Mouse (Mus musculus) hindbrain, embryonic 10.5 days (tissue): Measurements from ENCODE around the gene Ydjc. TPM values are rescaled to one million over a fixed set of nuclear protein-coding genes. Genes with fewer than 3 reads are reported as not detected.
"Not testable (repeated sequence)": the region's sequence is repeated elsewhere in the genome, so short reads cannot be mapped to it uniquely, and the experiment has no call there.

Experiments
- DNase-seq: peaks from one replicate; pipeline ENCODE4 v3.0.0-alpha.2; 2017; ENCODE audit warnings: low spot score
- H3K27ac ChIP-seq: fragments of 300-500 bp; sonication (generic); 2 replicates; pipeline ENCODE4 v1.5.1; 2016; ENCODE audit warnings: mild to moderate bottlenecking, moderate library complexity
- H3K27me3 ChIP-seq: fragments of 300-500 bp; sonication (generic); 2 replicates; pipeline ENCODE4 v1.6.1; 2016; ENCODE audit warnings: mild to moderate bottlenecking; ENCODE audit not compliant: poor library complexity, insufficient read depth, severe bottlenecking
- H3K36me3 ChIP-seq: fragments of 300-500 bp; sonication (generic); 2 replicates; pipeline ENCODE4 v1.6.1; 2016; ENCODE audit warnings: mild to moderate bottlenecking, moderate library complexity
- H3K4me1 ChIP-seq: fragments of 300-500 bp; sonication (generic); replicated peaks from 2 replicates; pipeline ENCODE4 v1.6.1; 2016; ENCODE audit warnings: mild to moderate bottlenecking
- H3K4me3 ChIP-seq: fragments of 300-500 bp; sonication (generic); 2 replicates; pipeline ENCODE4 v1.5.1; 2016; ENCODE audit warnings: mild to moderate bottlenecking, moderate library complexity
- H3K9me3 ChIP-seq: fragments of 300-500 bp; sonication (generic); 2 replicates; pipeline ENCODE4 v1.6.1; 2016; ENCODE audit warnings: mild to moderate bottlenecking, moderate library complexity
- WGBS: fragments of 180-500 bp; shearing (Covaris S2); methylation state at CpG from one replicate; pipeline ENCODE4 v1.1.7; 2016; 5-methylcytosine and 5-hydroxymethylcytosine counted together
- polyA plus RNA-seq: library from polyadenylated mRNA; unstranded; fragments of >200 nt; fragmentation: Nextera tagmentation; extraction: Ambion mirVana; gene quantifications from 2 replicates; pipeline ENCODE4 v1.2.1, GENCODE M21; 2016

Ydjc gene
- polyA plus RNA-seq, 1 experiment from 2014 or later, result 10.1 TPM

DNA sequence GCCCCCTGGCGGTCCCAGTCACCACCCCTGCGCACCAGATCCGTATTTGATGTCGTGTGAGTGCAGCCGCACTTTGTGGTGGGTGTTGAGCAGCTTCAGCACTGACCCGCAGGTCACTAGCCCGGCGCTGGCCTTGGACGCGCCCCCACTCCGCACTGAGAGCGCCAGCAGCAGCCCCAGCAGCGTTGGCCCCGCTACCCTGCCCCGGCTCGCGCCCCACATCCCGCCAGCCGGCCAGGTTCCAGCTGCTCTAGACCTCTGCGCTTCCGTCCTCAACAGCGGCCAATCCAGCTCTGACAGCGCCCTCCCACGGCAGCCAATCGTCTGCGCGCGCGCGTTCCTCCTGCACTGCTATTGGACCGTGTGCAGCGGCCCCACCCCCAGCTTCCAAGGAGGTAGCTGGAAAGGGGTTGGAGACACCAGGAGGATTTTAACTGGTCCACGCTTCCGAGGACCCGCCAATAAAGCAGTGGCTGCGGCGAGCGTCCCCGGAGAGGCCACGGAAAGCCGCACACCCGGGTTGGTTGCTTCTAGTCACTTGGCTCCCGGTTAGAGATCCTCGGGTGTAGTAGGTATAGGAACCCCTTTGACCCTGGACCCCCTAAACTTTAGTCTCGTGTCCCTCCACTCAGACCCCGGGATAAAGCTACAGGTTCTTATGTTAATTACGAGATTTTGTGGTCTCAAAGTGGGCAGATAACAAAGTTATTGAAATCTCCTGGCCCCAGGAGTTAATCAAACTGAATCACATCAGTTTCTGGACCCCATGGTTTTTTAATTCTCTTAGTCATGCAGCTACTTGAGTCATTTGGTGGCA is 12.1 kb upstream of the Ydjc start, which contains the start of gene Sdf2l1:
Sdf2l1 (minus strand) TSS at position 295 of the 817 bp plus-strand sequence.
- DNase-seq, result peak; percentile 99
- peak within 1 kb of the TSS; percentile 94 for H3K27ac ChIP-seq
- H3K4me1 ChIP-seq, result peaks cover 23% of the 10 kb centered on the region
- H3K4me3 ChIP-seq, result peak within 1 kb of the TSS; percentile 83
- under 1% methylated on average over 47 of the region's 47 CpGs for WGBS
- H3K27me3 ChIP-seq, result peaks cover 5% of the 10 kb centered on the region; the same call in 1 of the 2 replicates
- no peaks in the 10 kb centered on the region for H3K9me3 ChIP-seq
- H3K36me3 ChIP-seq, result peaks cover 12% of the 10 kb centered on the region

DNA sequence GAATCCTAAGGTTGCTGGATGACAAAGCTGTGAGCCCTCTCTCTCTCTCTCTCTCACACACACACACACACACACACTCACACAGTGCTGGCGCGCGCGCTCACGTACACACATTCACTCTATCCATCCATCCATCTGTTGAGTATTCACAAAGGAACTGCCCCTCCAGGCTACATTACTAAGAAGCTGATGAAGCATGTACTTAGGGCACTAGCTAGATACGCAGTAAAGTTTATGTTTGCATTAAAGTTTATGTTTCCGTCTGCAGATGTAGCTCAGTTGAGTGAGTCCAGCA is 11.6 kb upstream of the Ydjc start:
- H3K36me3 ChIP-seq, result peaks cover 12% of the 10 kb centered on the region
- peaks cover 5% of the 10 kb centered on the region; the same call in 1 of the 2 replicates for H3K27me3 ChIP-seq
- H3K27ac ChIP-seq, result peak overlapping the region; percentile 94
- H3K4me3 ChIP-seq, result peak overlapping the region; percentile 83
- WGBS, result 34% methylated on average over 7 of the region's 7 CpGs
- H3K4me1 ChIP-seq, result peaks cover 23% of the 10 kb centered on the region
- DNase-seq, result no peak
- H3K9me3 ChIP-seq, result no peaks in the 10 kb centered on the region

DNA sequence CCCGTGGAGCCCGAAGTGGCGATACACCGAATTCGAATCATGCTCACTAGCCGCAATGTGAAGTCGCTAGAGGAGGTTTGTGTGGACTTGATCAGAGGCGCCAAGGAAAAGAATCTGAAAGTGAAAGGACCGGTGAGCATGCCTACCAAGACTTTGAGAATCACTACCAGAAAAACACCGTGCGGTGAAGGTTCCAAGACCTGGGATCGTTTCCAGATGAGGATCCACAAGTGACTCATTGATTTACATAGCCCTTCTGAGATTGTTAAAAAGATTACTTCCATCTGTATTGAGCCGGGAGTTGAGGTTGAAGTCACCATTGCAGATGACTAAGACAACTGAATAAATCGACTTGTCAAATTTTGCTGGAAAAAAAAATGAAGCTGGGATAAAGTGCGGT is 7.1 kb upstream of the Ydjc start:
- Histone ChIP-seq H3K4me1 (peaks cover 8% of the 10 kb centered on the region), H3K27me3 (no peaks in the 10 kb centered on the region), H3K4me3 (no peak overlapping the region), H3K9me3 (no peaks in the 10 kb centered on the region), H3K36me3 (no peaks in the 10 kb centered on the region), H3K27ac (no peak overlapping the region)
- DNase-seq, result no peak
- WGBS, result 89% methylated on average over 15 of the region's 15 CpGs

DNA sequence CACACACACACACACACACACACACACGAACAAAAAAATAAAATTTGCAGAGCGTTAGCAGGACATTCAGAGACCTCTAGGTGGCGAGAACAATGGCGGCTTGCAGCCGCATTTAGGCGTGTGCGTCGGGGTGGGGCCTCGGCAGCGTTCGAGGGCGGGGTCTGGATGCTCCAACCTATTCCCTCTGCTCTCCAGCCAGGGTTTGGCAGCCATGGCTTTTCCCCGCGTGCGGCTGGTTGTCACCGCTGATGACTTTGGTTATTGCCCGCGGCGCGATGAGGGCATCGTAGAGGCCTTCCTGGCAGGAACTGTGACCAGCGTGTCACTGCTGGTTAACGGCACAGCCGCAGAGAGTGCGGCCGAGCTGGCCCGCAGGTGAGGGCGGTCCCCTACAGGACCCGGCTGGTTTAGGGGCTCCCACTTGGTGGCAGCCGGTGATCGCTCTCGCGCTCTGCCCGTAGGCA is 2.4 kb downstream of the Ydjc start, which contains the start of gene Ccdc116:
Ccdc116 (minus strand) TSS at position 458 of the 464 bp plus-strand sequence.
- Histone ChIP-seq H3K4me1 (peaks cover 25% of the 10 kb centered on the region), H3K27me3 (peaks cover 22% of the 10 kb centered on the region), H3K4me3 (peak within 1 kb of the TSS; percentile 61), H3K27ac (peak within 1 kb of the TSS; percentile 64), H3K9me3 (no peaks in the 10 kb centered on the region), H3K36me3 (peaks cover 15% of the 10 kb centered on the region)
- WGBS, result under 1% methylated on average over 34 of the region's 34 CpGs
- DNase-seq, result peak; percentile 87

DNA sequence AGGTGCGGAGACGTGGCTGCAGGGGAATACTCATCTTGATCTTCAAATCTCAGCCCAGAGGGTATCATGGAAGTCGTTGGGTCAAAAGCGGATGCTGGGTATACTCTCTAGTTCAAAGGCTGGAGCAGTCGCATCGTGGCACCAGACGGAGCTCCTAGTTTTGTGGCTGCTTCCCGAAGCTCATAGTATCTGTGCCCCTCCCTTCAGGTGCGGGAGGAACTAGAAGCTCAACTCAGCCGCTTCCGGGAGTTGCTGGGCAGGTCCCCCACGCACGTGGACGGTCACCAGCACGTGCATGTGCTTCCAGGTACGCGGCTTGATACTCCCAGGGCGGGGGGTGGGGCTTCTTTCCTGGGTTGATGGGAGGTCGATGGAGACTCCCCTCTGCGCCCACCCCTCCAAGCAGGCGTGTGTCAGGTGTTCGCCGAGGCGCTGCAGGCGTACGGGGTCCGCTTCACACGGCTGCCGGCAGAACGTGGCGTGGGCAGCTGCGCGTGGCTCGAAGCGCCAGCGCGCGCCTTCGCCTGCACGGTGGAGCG is 3.0 kb downstream of the Ydjc start:
- peaks cover 25% of the 10 kb centered on the region for H3K4me1 ChIP-seq
- 1% methylated on average over 41 of the region's 41 CpGs for WGBS
- H3K4me3 ChIP-seq, result peak overlapping the region; percentile 61
- H3K9me3 ChIP-seq, result no peaks in the 10 kb centered on the region
- H3K27ac ChIP-seq, result peak overlapping the region; percentile 64; the same call in 1 of the 2 replicates
- H3K27me3 ChIP-seq, result peaks cover 22% of the 10 kb centered on the region
- H3K36me3 ChIP-seq, result peaks cover 22% of the 10 kb centered on the region
- no peak for DNase-seq

DNA sequence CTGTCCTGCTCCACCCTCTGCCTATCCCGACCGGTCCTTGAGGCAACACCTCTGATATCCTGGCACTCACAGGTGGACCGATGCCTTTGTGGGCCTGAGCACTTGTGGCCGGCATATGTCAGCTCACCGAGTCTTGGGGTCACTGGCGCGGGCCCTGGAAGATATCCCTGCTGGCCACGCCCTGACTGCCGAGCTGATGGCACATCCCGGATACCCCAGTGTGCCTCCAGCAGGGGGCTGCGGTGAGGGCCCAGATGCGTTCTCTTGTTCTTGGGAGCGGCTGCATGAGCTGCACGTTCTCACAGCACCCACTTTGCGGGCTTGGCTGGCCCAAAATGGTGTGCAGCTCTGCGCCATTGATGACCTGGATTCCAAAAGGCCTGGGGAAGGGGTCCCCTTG is 3.7 kb downstream of the Ydjc start:
- 6% methylated on average over 16 of the region's 16 CpGs for WGBS

DNA sequence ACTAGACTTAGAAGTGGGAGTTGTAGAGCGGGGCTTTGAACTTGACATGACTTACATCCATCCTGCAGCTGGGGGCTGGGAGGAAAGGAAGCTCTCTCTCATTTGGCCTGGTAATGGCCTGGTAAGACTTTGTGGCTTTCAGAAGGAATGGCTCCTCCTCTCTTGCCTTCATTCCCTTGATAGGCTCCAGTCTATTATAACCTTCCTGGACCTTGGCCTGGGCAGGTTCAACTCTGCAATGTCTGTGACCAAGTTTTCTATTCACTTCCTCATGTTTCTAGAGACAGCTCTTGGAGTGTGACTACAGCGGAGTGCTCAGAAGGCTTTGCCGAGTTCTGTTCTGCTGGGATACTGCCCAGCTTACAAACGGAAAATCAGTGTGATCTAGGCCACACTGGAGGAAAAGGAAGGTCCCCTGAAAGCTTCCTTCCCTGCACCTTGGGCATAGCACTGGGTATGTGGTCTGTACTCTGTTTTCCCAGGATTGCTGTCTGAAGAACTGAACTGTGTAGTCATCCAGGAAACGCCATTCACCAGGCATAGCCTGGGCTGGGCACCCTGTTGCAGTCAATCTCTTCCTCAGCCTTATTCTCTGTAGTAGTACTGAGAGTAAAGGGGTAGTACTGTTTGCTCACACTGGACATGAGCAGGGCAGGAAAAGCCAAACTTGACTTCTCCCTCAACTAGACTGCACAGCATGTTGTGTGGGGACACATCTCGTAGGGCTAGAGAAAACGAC is 6.3 kb downstream of the Ydjc start:
- Histone ChIP-seq H3K27ac (no peak overlapping the region), H3K9me3 (no peaks in the 10 kb centered on the region), H3K36me3 (peaks cover 51% of the 10 kb centered on the region), H3K27me3 (peaks cover 22% of the 10 kb centered on the region), H3K4me3 (no peak overlapping the region), H3K4me1 (peaks cover 18% of the 10 kb centered on the region)
- DNase-seq, result no peak
- 87% methylated on average over 7 of the region's 7 CpGs for WGBS

More for the DNA sequence above, 3.7 kb downstream of the Ydjc start:
- H3K36me3 ChIP-seq, result peaks cover 28% of the 10 kb centered on the region
- H3K4me3 ChIP-seq, result peak overlapping the region; percentile 61
- DNase-seq, result peak; percentile 59
- no peaks in the 10 kb centered on the region for H3K9me3 ChIP-seq
- no peak overlapping the region for H3K27ac ChIP-seq
- H3K27me3 ChIP-seq, result peaks cover 22% of the 10 kb centered on the region
- peaks cover 25% of the 10 kb centered on the region for H3K4me1 ChIP-seq

DNA sequence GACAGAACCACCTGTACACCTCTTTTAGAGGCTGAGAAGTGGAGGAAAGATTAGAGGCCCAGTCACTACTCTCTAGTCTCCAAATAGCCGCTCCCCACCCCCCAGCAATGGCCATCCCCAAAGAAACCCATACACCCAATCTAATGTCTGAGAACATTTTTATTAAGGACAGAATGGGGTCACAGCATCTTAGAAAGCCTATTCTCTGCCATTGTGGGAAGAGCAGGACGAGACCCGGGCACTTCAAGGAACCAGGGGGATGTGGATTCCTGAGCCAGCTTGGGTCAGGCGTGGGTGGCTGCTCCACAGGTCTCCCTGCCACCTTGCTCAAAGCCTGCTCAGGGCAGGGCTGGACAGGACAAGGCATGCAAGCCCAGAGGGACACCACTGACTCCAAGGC is 7.5 kb downstream of the Ydjc start:
- Histone ChIP-seq H3K36me3 (peaks cover 63% of the 10 kb centered on the region), H3K27ac (no peak overlapping the region), H3K27me3 (peaks cover 22% of the 10 kb centered on the region), H3K4me3 (no peak overlapping the region), H3K4me1 (peaks cover 15% of the 10 kb centered on the region), H3K9me3 (no peaks in the 10 kb centered on the region)
- DNase-seq, result no peak
- WGBS, result 94% methylated on average over 4 of the region's 4 CpGs

DNA sequence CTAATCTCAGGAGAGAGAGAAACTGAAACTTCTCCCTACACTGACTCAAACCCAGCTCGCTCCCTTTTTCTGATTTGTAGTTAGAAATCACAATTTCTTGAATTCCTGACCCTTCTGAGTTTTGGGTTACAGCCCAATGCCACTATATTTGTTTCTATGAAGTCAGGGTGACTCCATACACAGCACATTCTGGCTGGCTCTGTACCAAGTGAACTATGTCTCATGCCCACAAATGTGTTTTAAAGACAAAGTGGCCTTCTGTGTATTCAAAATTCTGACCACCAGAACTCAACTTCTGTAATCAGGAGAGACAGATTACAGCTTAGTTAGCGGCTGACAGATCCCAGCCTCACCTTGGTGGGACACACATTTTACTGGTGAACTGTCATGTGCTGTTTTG is 9.9 kb downstream of the Ydjc start:
- H3K9me3 ChIP-seq, result no peaks in the 10 kb centered on the region
- 94% methylated on average over 2 of the region's 2 CpGs for WGBS
- peaks cover 88% of the 10 kb centered on the region for H3K36me3 ChIP-seq

DNA sequence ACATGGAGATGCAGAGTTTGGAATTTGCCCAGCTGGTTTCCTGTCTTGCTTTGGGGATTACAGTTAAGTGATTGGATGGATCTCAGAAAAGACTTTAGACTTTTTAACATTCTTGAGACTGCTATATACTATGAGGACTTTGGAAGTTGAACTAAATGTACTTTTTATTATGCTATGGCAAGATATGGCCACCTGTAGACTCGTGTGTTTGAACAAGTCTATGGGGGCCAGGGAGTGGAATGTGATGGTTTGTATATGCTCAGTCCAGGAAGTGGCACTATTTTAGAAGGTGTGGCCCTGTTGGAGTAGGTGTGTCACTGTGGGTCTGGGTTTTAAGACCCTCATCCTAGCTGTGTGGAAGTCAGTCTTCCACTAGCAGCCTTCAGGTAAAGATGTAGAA is 21.1 kb downstream of the Ydjc start:
- WGBS, result 94% methylated on average over 1 of the region's 1 CpGs
- not testable (repeated sequence) for H3K9me3 ChIP-seq, H3K4me1 ChIP-seq, H3K27ac ChIP-seq, H3K27me3 ChIP-seq, H3K4me3 ChIP-seq, DNase-seq
- H3K36me3 ChIP-seq, result peaks cover 84% of the 10 kb centered on the region

More for the DNA sequence above, 9.9 kb downstream of the Ydjc start:
- Histone ChIP-seq H3K4me3 (no peak overlapping the region), H3K27ac (no peak overlapping the region), H3K4me1 (no peaks in the 10 kb centered on the region), H3K27me3 (no peaks in the 10 kb centered on the region)
- no peak for DNase-seq

DNA sequence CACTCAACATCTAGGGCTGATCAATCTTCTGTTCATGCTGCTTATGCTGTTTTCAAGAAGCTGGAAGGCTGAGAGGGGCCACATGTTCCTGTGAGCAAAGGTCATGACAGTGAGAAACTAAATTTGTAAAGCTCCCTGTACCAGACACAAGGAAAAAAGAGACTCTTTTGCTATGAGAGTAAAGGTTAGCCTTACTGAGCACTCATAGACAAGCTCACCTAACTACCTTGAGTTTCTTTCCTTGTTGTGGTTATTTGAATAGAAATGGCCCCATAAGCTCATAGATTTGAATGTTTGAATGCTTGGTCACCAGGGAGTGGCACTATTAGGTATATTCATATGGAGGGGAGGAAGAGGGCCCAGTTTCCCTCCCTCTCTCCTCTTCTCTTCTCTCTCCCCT is 22.8 kb downstream of the Ydjc start:
- H3K27ac ChIP-seq, result no peak overlapping the region
- H3K36me3 ChIP-seq, result peaks cover 87% of the 10 kb centered on the region
- no peak for DNase-seq
- no peaks in the 10 kb centered on the region for H3K4me1 ChIP-seq
- H3K4me3 ChIP-seq, result no peak overlapping the region
- H3K27me3 ChIP-seq, result no peaks in the 10 kb centered on the region
- H3K9me3 ChIP-seq, result no peaks in the 10 kb centered on the region

DNA sequence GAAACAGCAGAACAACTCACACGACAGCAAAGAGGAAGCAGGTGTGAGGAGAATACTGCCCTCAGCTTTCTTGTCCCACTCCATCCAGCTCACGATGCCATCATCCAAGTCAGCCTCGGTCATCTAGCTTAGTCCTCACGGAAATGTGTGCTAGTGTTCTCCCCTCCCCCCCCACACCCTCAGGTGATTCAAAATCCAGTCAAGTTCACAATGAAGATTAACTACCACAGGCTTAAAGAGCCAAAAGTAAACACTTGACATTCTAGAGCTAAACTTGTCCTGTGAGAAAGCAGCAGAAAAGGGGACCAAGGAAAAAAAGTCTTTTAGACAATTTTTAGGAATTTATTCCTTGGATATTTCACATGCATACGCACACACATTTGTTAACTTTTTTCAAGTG is 23.6 kb downstream of the Ydjc start:
- DNase-seq, result no peak
- Histone ChIP-seq H3K4me1 (no peaks in the 10 kb centered on the region), H3K36me3 (peaks cover 89% of the 10 kb centered on the region), H3K27me3 (no peaks in the 10 kb centered on the region), H3K27ac (no peak overlapping the region), H3K9me3 (no peaks in the 10 kb centered on the region), H3K4me3 (no peak overlapping the region)
- WGBS, result 91% methylated on average over 5 of the region's 5 CpGs

DNA sequence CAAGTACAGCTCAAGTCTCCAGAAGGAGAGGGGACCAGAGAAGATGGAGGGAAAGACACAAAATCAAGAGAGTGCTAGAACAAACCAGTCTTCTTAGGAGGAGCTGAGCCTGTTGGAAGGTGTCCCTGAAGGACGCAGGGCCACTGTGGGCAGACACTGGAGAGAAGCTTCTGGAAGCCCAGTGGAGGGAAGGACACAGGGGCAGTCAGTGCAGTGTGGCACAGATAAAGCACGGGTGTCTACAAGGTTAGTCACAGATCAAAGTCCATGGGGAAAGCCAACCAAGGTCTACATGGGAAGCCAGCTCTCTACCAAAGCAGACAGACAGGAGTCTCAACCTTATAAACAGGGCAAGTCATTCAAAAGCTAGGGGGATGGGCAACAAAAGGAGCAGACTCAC is 31.3 kb downstream of the Ydjc start:
- no peak for DNase-seq
- peaks cover 79% of the 10 kb centered on the region for H3K36me3 ChIP-seq
- H3K27me3 ChIP-seq, result no peaks in the 10 kb centered on the region
- H3K27ac ChIP-seq, result no peak overlapping the region
- H3K4me1 ChIP-seq, result no peaks in the 10 kb centered on the region
- H3K9me3 ChIP-seq, result no peaks in the 10 kb centered on the region
- 91% methylated on average over 2 of the region's 2 CpGs for WGBS
- no peak overlapping the region for H3K4me3 ChIP-seq
